Mouse (Mus musculus) stomach, postnatal 0 days (tissue): ENCODE measurements around the gene Kalrn.

Source experiments
- CTCF ChIP-seq: IDR thresholded peaks from 2 replicates; pipeline ENCODE4 v1.5.1; 2016; ENCODE audit warnings: antibody characterized with exemption, low read depth, mild to moderate bottlenecking, moderate library complexity
- EP300 ChIP-seq: optimal IDR thresholded peaks from 2 replicates; pipeline ENCODE3; 2016; ENCODE audit warnings: antibody characterized with exemption

- TF ChIP-seq CTCF: no peak
- no peak for TF ChIP-seq EP300
Observed at GRCm38 (mm10) chr16:33932126-33932525, 641.2 kb downstream of the Kalrn start.
